Comparison of ENCODE assay signal across 8 mouse cellular contexts in genomic region chr9:56727703-56728684, GRCm38 (mm10).
DNase-seq lines count a peak whose midpoint lies in the region; ATAC-seq and TF ChIP-seq lines count a peak whose summit lies in the region.

No protein-coding gene starts in this region.

- peak; percentile 38 for DNase-seq in kidney, adult 2 months
- DNase-seq in adrenal gland, postnatal 25 days, result peak; percentile 60
- DNase-seq in gastrocnemius, postnatal 10 days, result peak; percentile 63
- peak; percentile 55 for DNase-seq in layer of hippocampus, adult 2 months (ENCODE audit: low spot score in 2 of 2)
- DNase-seq in right cerebral cortex, adult 18-20 months, result peak; percentile 63
- no peak for DNase-seq in B cell, adult 2 months
- DNase-seq in urinary bladder, adult 18-20 months (ENCODE audit: low spot score in 2 of 2), result no peak

- H3K27ac ChIP-seq in kidney, adult 2 months (ENCODE audit: insufficient read depth, low read depth, low read length), result no peak overlapping the region
- H3K27ac ChIP-seq in kidney, embryonic 14.5 days (ENCODE audit: low read depth, low read length), result no peak overlapping the region
- peak overlapping the region; percentile 20; the same call in 1 of the 2 replicates for H3K27ac ChIP-seq in layer of hippocampus, adult 2 months

- no peak for ATAC-seq in kidney, embryonic 14.5 days (ENCODE audit: low FRiP score, low TSS enrichment)

- no peak for TF ChIP-seq POLR2A in kidney, adult 2 months (IDR thresholded peaks at IDR 0.05; ENCODE audit: low read depth, low read length)

- TF ChIP-seq CTCF in kidney, adult 2 months (conservative IDR thresholded peaks at IDR 0.05; ENCODE audit: insufficient read depth, insufficient read length, low read depth, low read length), result no peak
- TF ChIP-seq CTCF in layer of hippocampus, adult 2 months (conservative IDR thresholded peaks at IDR 0.05), result no peak

- H3K4me2 ChIP-seq in kidney, embryonic 14.5 days (replicated peaks; ENCODE audit: low read depth, low read length), result no peak overlapping the region

- WGBS in kidney, adult 2 months, result 38% methylated on average over 15 of the region's 15 CpGs
- whole genome bisulfite sequencing in kidney, embryonic 14.5 days, result 60% methylated on average over 15 of the region's 15 CpGs

- no peak overlapping the region for H3K4me3 ChIP-seq in kidney, adult 2 months (ENCODE audit: insufficient read depth, low read depth, low read length)
- no peak overlapping the region for H3K4me3 ChIP-seq in kidney, embryonic 14.5 days (ENCODE audit: low read length)
- H3K4me3 ChIP-seq in layer of hippocampus, adult 2 months, result no peak overlapping the region

- no peaks in the 10 kb centered on the region for H3K9me3 ChIP-seq in kidney, embryonic 14.5 days (ENCODE audit: control insufficient read depth, low read length)

- no peak overlapping the region for H3K9ac ChIP-seq in kidney, embryonic 14.5 days (ENCODE audit: low read depth, low read length)

- no peaks in the 10 kb centered on the region for H3K27me3 ChIP-seq in kidney, adult 2 months (replicated peaks; ENCODE audit: control insufficient read depth, insufficient read depth, low read length)
- H3K27me3 ChIP-seq in kidney, embryonic 14.5 days (ENCODE audit: control insufficient read depth, insufficient read depth, low read length), result no peaks in the 10 kb centered on the region

- H3K36me3 ChIP-seq in kidney, adult 2 months (ENCODE audit: control insufficient read depth, insufficient read depth, low read length), result no peaks in the 10 kb centered on the region
- H3K36me3 ChIP-seq in kidney, embryonic 14.5 days (ENCODE audit: control insufficient read depth, insufficient read depth, low read length), result no peaks in the 10 kb centered on the region

- H3K4me1 ChIP-seq in kidney, adult 2 months (ENCODE audit: control insufficient read depth, insufficient read depth, low read length), result no peaks in the 10 kb centered on the region
- no peaks in the 10 kb centered on the region for H3K4me1 ChIP-seq in kidney, embryonic 14.5 days (ENCODE audit: control insufficient read depth, insufficient read depth, low read length)

Comparison
In these comparisons a context has a peak if more than half of its experiments do, and no peak if none do; other contexts are left out.
1. DNase-seq: peak in kidney, adult 2 months (single experiment), adrenal gland, postnatal 25 days (single experiment), gastrocnemius, postnatal 10 days (single experiment), layer of hippocampus, adult 2 months (2 of 2) and right cerebral cortex, adult 18-20 months (single experiment); none in B cell, adult 2 months (0 of 2) and urinary bladder, adult 18-20 months (0 of 2).